Mouse (Mus musculus) c-Kit-positive CD71-positive TER-119-negative erythroid progenitor cells, embryonic 14.5 days (primary cell): ENCODE measurements around the gene Tab1.

Experiments used
- DNase-seq: peaks from one replicate; pipeline ENCODE4 v3.0.0-alpha.2; 2013; ENCODE audit warnings: low read depth

Gene Tab1

GRCm38 (mm10) chr15:80206057-80206565 lies 73.2 kb downstream of the Tab1 start:
- no peak for DNase-seq

GRCm38 (mm10) chr15:80208446-80208845 lies 75.5 kb downstream of the Tab1 start:
- no peak for DNase-seq
